Mouse (Mus musculus) liver, embryonic 12.5 days (tissue): ENCODE measurements around the gene Taf1d. TPM values are rescaled to one million over a fixed set of nuclear protein-coding genes. Genes with fewer than 3 reads are reported as not detected.

Source experiments
- ATAC-seq: fragments of 200-750 bp; cut with Nextera tagmentation; 2 replicates; pipeline ENCODE4 v1.8.0; 2017; ENCODE audit warnings: moderate number of reproducible peaks, mild to moderate bottlenecking, moderate library complexity
- H3K27ac ChIP-seq: fragments of 300-500 bp; sonication (generic); 2 replicates; pipeline ENCODE4 v1.5.1; 2016; ENCODE audit warnings: mild to moderate bottlenecking
- H3K27me3 ChIP-seq: fragments of 300-500 bp; sonication (generic); replicated peaks from 2 replicates; pipeline ENCODE4 v1.6.1; 2016; ENCODE audit warnings: mild to moderate bottlenecking, moderate library complexity
- H3K36me3 ChIP-seq: fragments of 300-500 bp; sonication (generic); 2 replicates; pipeline ENCODE4 v1.6.1; 2016; ENCODE audit warnings: mild to moderate bottlenecking, moderate library complexity
- H3K4me1 ChIP-seq: fragments of 300-500 bp; sonication (generic); 2 replicates; pipeline ENCODE4 v1.6.1; 2016
- H3K4me2 ChIP-seq: fragments of 300-500 bp; sonication (generic); 2 replicates; pipeline ENCODE4 v1.6.1; 2016; ENCODE audit warnings: mild to moderate bottlenecking, moderate library complexity
- H3K4me3 ChIP-seq: fragments of 300-500 bp; sonication (generic); 2 replicates; pipeline ENCODE4 v1.5.1; 2016; ENCODE audit warnings: mild to moderate bottlenecking, moderate library complexity
- H3K9ac ChIP-seq: fragments of 300-500 bp; sonication (generic); 2 replicates; pipeline ENCODE4 v1.6.1; 2016; ENCODE audit warnings: mild to moderate bottlenecking, moderate library complexity
- H3K9me3 ChIP-seq: fragments of 300-500 bp; sonication (generic); replicated peaks from 2 replicates; pipeline ENCODE4 v1.6.1; 2016; ENCODE audit warnings: mild to moderate bottlenecking, moderate library complexity
- WGBS: fragments of 180-500 bp; shearing (Covaris S2); methylation state at CpG from one replicate; pipeline ENCODE4 v1.1.7; 2016; ENCODE audit not compliant: insufficient replicate concordance; 5-methylcytosine and 5-hydroxymethylcytosine counted together
- polyA plus RNA-seq: library from polyadenylated mRNA; unstranded; fragments of >200 nt; fragmentation: Nextera tagmentation; extraction: Ambion mirVana; gene quantifications from 2 replicates; pipeline ENCODE4 v1.2.1, GENCODE M21; 2016

Gene Taf1d
- 63.5 and 64.6 TPM in 2 replicates for polyA plus RNA-seq

DNA sequence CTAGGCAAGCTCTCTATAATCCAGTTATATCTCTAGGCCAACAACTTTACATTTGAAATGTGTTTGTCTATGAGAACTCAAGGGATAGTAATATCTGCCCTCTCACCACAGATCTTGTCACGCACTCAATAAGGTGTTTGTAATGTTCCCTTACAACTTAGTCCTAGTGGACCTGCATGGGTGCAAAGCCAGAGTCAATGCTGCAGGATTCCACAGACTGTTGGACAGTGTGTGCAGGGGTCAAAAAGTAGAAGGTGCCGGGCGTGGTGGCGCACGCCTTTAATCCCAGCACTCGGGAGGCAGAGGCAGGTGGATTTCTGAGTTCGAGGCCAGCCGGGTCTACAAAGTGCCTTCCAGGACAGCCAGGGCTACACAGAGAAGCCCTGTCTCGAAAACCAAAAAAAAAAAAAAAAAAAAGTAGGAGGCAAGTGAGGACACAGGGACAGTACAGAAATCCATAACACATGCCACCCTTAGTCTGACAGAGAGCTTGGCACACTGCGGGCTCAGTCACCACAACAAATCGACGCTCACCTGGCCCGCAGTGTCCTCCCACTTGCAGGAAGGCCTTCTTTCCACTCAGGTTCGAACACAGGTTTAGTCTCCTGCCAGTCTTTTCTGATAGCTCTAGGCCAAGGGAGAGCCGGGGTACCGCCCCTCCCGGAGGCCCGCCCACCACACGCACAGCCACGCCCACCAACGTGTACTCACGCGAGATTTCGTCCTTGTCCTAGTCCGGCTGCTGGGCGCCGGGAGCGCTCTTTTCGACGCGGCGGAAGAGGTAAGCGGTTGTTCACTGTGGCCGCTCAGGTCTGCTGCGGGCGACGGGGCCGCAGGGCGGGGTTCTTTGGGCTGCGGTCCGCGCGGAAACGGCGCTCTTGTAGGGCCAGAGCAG is at the start of gene Taf1d:
Gene Taf1d (plus strand): TSS at position 712 of the 895 bp plus-strand sequence.
- Histone ChIP-seq H3K9me3 (no peaks in the 10 kb centered on the region), H3K4me3 (peak within 1 kb of the TSS; percentile 84), H3K4me2 (peak within 1 kb of the TSS; percentile 88), H3K9ac (peak within 1 kb of the TSS; percentile 95), H3K27ac (peak within 1 kb of the TSS; percentile 93), H3K27me3 (no peaks in the 10 kb centered on the region), H3K36me3 (peaks cover 39% of the 10 kb centered on the region), H3K4me1 (peaks cover 58% of the 10 kb centered on the region)
- ATAC-seq, result peak; percentile 95
- 10% methylated on average over 45 of the region's 45 CpGs for WGBS

DNA sequence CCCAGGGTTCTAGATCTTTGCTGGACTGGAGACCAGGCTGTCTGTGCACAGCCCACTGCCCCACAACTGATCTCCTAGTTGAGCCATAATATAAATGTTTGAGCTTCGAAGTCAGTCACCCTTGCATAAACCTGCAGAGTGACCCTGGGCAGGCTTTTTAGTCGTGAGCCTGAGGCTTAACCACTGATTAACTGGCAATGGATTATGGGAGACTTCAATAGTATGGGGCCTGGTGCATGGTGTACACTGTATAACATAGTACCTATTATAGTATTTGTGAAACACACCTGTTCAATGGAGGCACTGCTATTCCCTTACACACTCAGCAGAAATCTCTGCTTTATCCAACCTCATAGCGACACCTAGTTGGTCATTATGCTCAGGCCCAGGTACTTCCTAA is 49.8 kb upstream of the Taf1d start:
- H3K9ac ChIP-seq, result no peak overlapping the region
- 59% methylated on average over 3 of the region's 3 CpGs for WGBS
- H3K36me3 ChIP-seq, result peaks cover 14% of the 10 kb centered on the region
- H3K27me3 ChIP-seq, result no peaks in the 10 kb centered on the region
- no peak overlapping the region for H3K27ac ChIP-seq
- H3K4me2 ChIP-seq, result no peak overlapping the region
- H3K4me1 ChIP-seq, result no peaks in the 10 kb centered on the region
- no peaks in the 10 kb centered on the region for H3K9me3 ChIP-seq
- H3K4me3 ChIP-seq, result no peak overlapping the region
- no peak for ATAC-seq

DNA sequence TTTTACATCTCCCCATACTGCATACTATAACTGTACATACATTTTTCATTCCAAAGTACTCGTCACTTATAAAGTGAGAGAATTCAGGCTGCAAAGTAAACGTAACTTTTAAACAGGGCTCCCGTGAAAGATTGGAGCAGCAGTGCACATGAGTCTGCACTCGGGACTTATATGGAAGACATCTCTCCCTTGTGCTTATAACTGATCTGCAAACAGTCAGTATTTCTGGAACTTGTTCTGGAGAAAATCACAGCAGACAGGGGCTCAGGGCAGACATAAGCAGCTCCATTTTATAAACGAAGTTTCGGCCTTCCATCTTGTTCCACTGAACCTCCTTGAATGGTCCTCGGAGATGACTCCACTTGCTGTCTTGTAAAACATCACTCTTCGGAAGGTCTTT is 44.0 kb upstream of the Taf1d start:
- no peak for ATAC-seq
- Histone ChIP-seq H3K27ac (no peak overlapping the region), H3K4me2 (no peak overlapping the region), H3K9ac (no peak overlapping the region), H3K36me3 (peaks cover 70% of the 10 kb centered on the region), H3K9me3 (no peaks in the 10 kb centered on the region), H3K27me3 (no peaks in the 10 kb centered on the region), H3K4me1 (no peaks in the 10 kb centered on the region), H3K4me3 (no peak overlapping the region)
- WGBS, result 87% methylated on average over 8 of the region's 8 CpGs

DNA sequence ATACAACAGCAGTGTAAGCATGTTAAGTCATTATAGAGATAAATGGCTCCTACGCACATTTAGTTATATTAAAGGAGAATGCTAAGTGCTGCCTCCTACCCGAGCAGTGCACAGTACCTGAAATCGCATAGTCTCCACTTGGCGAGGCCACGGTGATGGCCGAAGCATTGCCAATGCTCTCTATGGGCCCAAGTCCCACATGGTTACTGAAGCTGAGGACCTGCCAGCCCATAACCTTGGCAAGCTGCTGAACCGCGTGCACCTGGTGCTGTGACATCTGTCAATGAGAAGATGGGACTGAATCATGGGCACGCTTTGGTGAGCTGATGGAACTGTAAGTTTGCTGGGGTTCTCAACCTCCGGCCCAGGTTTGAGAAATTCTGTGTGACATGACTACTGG is 42.5 kb upstream of the Taf1d start:
- Histone ChIP-seq H3K27ac (no peak overlapping the region), H3K36me3 (peaks cover 85% of the 10 kb centered on the region), H3K4me2 (no peak overlapping the region), H3K4me1 (no peaks in the 10 kb centered on the region), H3K27me3 (no peaks in the 10 kb centered on the region), H3K9me3 (no peaks in the 10 kb centered on the region), H3K4me3 (no peak overlapping the region), H3K9ac (no peak overlapping the region)
- WGBS, result 93% methylated on average over 10 of the region's 10 CpGs
- ATAC-seq, result no peak

DNA sequence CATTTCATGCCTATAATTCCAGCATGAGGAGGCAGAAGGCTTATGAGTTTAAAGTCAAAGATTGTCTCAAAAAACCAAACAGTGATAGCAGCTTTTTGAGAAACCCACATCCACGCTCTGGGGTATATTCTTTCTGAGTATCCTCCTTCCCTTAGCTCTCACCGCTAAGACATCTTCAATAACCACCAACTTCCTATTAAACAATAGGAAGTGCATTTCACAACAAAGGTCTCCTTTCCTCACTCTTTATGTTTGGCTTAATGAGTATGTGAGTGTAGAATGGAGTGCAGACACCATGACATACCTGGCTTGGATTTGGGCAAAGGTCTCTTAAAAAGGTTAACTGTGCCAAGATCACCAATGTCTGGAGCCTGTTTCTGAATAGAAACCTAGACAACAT is 32.0 kb upstream of the Taf1d start:
- no peaks in the 10 kb centered on the region for H3K9me3 ChIP-seq
- H3K4me2 ChIP-seq, result no peak overlapping the region
- no peak overlapping the region for H3K4me3 ChIP-seq
- WGBS, result 71% methylated on average over 2 of the region's 2 CpGs
- no peaks in the 10 kb centered on the region for H3K27me3 ChIP-seq
- ATAC-seq, result no peak
- H3K36me3 ChIP-seq, result peaks cover 86% of the 10 kb centered on the region
- H3K27ac ChIP-seq, result no peak overlapping the region
- H3K4me1 ChIP-seq, result peaks cover 17% of the 10 kb centered on the region
- no peak overlapping the region for H3K9ac ChIP-seq

DNA sequence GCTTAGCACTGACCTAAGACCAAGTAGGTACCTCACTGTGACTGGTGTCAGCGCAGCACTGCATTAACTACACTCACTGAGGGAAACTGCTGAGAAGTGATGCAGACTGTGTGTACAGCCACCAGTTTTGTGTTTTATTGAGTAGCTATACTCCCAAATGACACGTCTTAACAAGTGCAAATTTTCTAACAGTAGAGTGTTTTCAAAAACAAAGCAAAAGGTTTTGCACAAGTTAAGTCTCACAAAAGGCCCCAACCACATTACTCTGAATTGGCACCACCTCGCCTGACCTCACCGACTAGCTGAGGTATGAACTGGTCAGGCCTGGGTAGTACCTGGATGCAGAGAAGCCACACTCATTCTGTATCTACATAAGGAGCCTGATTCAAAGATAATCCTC is 29.2 kb upstream of the Taf1d start:
- H3K9me3 ChIP-seq, result no peaks in the 10 kb centered on the region
- no peak overlapping the region for H3K4me3 ChIP-seq
- peaks cover 57% of the 10 kb centered on the region for H3K36me3 ChIP-seq
- no peak for ATAC-seq
- WGBS, result 85% methylated on average over 4 of the region's 4 CpGs
- no peak overlapping the region for H3K27ac ChIP-seq
- H3K27me3 ChIP-seq, result no peaks in the 10 kb centered on the region
- peaks cover 32% of the 10 kb centered on the region for H3K4me1 ChIP-seq
- no peak overlapping the region for H3K4me2 ChIP-seq
- H3K9ac ChIP-seq, result no peak overlapping the region

DNA sequence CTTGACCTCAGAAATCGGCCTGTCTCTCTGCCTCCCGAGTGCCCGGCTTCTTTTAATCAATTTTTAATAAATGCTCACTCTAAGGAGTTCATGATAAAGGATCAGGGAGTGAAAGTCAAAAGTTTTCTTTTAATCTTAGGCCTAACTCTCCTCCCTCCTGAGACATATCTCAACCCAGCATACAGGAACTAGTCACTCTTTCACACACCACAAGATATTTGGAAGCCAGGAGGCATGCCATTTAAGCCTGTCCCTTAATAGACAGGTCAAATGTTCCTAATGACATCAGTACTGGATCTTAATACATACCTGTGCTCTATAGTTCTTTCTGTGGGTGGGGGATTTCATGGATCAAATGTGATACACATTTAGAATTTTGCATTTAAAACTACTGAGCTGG is 27.7 kb upstream of the Taf1d start:
- H3K4me3 ChIP-seq, result 0 out of 2 replicates have a peak overlapping the region, but pooled peaks have one; percentile 95
- H3K9ac ChIP-seq, result 0 out of 2 replicates have a peak overlapping the region, but pooled peaks have one; percentile 39
- H3K27me3 ChIP-seq, result no peaks in the 10 kb centered on the region
- H3K36me3 ChIP-seq, result peaks cover 43% of the 10 kb centered on the region
- H3K4me1 ChIP-seq, result peaks cover 32% of the 10 kb centered on the region
- no peak for ATAC-seq
- WGBS, result 83% methylated on average over 3 of the region's 3 CpGs
- no peaks in the 10 kb centered on the region for H3K9me3 ChIP-seq
- no peak overlapping the region for H3K27ac ChIP-seq
- peak overlapping the region; percentile 82 for H3K4me2 ChIP-seq

DNA sequence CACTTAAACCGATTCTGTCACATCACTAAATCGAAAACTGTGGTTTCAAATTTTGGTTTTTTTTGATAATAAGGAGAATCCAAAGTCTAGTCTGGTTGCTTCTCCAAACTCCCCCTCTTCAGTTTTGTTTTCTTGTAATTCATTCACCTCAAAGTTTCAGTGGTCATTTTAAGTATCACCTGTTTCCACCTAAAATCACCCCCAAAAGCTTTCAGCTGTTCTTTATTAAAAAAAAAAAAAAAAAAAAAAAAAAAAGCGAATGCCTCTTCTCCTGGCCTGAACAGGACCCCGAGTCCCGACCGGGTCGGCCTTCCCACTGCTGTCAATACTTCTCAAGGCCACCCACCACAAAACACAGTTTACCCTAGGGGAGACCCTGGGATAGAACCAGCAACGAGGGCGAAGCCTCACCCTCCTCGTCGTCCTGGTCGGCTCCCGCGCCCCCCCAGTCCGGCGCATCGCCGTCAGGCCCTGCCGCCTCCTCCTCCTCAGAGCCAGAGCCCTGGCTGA is 26.8 kb upstream of the Taf1d start:
- ATAC-seq, result no peak
- peaks cover 34% of the 10 kb centered on the region for H3K36me3 ChIP-seq
- no peaks in the 10 kb centered on the region for H3K27me3 ChIP-seq
- H3K9ac ChIP-seq, result peak overlapping the region; percentile 96
- peak overlapping the region; percentile 91 for H3K27ac ChIP-seq
- no peaks in the 10 kb centered on the region for H3K9me3 ChIP-seq
- peak overlapping the region; percentile 82 for H3K4me2 ChIP-seq
- peak overlapping the region; percentile 95 for H3K4me3 ChIP-seq
- 7% methylated on average over 19 of the region's 19 CpGs for WGBS
- peaks cover 32% of the 10 kb centered on the region for H3K4me1 ChIP-seq

DNA sequence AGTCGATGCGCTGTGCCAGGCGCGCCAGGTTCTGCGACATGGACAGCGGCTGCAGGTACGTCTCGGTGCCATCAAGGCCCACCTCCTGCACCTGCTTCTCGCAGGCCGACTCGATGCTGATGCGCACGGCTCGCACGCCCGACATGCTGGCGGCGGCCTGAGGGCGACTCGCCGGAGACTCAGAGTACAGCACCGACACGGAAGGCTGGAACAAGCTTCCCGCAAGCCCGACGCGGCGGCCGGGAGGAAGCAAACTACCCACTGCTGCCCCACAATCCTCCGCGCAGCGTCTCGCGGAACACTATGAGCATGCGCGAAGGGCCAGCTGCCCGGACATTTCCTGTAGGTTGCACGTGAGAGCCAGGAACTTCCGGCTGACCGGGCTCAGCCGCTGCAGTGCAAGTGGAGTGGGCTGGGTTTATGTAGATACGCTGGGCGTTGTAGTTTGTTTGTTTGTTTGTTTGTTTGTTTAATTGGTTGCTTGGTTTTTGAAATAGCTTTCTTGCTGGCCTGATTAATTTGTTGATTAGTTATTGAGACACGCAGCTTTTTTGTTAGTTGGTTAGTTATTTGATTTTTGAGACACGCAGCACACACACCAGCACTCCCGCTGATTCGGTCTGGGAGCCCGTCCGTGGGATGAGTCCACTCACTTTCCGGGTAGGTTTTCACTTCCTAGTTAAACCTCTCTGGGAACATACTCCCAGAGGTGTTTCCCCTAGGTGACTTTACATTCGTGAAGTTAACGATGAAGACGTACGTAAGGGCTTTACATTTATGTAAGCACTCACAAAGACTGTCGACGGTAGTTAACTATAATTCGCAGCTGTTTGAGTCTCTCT is 26.1 kb upstream of the Taf1d start, which contains the start of gene Med17:
Gene Med17 (minus strand): TSS at position 283 of the 842 bp plus-strand sequence.
- H3K4me1 ChIP-seq, result peaks cover 32% of the 10 kb centered on the region
- peak within 1 kb of the TSS; percentile 95 for H3K4me3 ChIP-seq
- peak; percentile 96 for ATAC-seq
- no peaks in the 10 kb centered on the region for H3K9me3 ChIP-seq
- H3K27me3 ChIP-seq, result no peaks in the 10 kb centered on the region
- H3K27ac ChIP-seq, result peak within 1 kb of the TSS; percentile 91
- peak within 1 kb of the TSS; percentile 82 for H3K4me2 ChIP-seq
- peaks cover 31% of the 10 kb centered on the region for H3K36me3 ChIP-seq
- 1% methylated on average over 57 of the region's 57 CpGs for WGBS
- H3K9ac ChIP-seq, result peak within 1 kb of the TSS; percentile 96

DNA sequence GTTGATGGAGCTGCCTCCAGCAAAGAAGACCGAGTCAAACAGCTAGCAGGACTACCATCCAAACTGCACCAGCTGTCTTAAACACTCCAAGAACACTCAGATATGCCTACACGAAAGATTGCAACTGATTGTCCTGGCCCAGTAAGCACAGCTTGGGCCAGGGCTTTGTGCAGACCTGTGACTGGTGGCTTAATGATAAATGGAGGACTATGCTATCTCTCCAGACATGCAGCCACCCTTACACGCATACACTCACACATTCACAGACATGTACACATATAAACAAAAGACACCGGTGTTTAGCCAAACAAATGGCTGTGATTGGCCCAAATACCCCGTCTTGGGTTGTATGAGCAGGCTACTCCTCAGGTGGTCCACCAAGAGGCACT is 25.5 kb upstream of the Taf1d start:
- peak; percentile 58 for ATAC-seq
- peak overlapping the region; percentile 82 for H3K4me2 ChIP-seq

DNA sequence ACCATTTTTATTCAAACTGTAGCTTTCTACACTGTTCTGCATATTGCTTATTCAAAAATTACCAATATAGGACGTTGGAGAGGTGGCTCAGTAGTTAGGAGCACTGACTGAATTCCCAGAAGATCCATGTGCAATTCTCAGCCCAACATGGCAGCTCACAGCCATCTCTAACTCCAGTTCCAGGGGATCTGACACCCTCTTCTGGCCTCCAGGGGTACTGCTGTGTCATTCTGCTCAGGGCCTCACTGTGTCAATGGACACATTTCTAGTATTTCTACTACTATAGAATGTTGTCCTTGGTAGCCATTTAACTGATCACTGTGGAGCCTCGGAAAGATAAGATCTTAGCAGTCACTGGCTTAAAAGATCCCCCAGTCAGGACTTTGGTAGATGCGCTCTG is 20.6 kb upstream of the Taf1d start:
- 54% methylated on average over 3 of the region's 3 CpGs for WGBS
- no peak overlapping the region for H3K27ac ChIP-seq
- H3K4me2 ChIP-seq, result no peak overlapping the region
- no peak for ATAC-seq
- H3K27me3 ChIP-seq, result no peaks in the 10 kb centered on the region
- no peaks in the 10 kb centered on the region for H3K9me3 ChIP-seq
- H3K4me3 ChIP-seq, result no peak overlapping the region
- peaks cover 4% of the 10 kb centered on the region; the same call in 1 of the 2 replicates for H3K36me3 ChIP-seq
- peaks cover 41% of the 10 kb centered on the region for H3K4me1 ChIP-seq
- no peak overlapping the region for H3K9ac ChIP-seq

More for the DNA sequence above, 25.5 kb upstream of the Taf1d start:
- H3K36me3 ChIP-seq, result peaks cover 25% of the 10 kb centered on the region
- WGBS, result 27% methylated on average over 5 of the region's 5 CpGs
- peak overlapping the region; percentile 96 for H3K9ac ChIP-seq
- H3K4me1 ChIP-seq, result peaks cover 32% of the 10 kb centered on the region
- peak overlapping the region; percentile 91 for H3K27ac ChIP-seq
- H3K4me3 ChIP-seq, result peak overlapping the region; percentile 95
- no peaks in the 10 kb centered on the region for H3K9me3 ChIP-seq
- H3K27me3 ChIP-seq, result no peaks in the 10 kb centered on the region
